Mouse (Mus musculus) B cell, adult 2 months (primary cell): ENCODE measurements around the gene Tcp1.
A peak's percentile ranks its signal among the peaks of the same experiment; 100 is the strongest.
"Not testable (repeated sequence)": the region's sequence is repeated elsewhere in the genome, so short reads cannot be mapped to it uniquely, and the experiment has no call there.

Source experiments
- DNase-seq, 2 experiments: peaks; one replicate each; pipeline ENCODE4 v3.0.0; 2022

Tcp1 gene

DNA sequence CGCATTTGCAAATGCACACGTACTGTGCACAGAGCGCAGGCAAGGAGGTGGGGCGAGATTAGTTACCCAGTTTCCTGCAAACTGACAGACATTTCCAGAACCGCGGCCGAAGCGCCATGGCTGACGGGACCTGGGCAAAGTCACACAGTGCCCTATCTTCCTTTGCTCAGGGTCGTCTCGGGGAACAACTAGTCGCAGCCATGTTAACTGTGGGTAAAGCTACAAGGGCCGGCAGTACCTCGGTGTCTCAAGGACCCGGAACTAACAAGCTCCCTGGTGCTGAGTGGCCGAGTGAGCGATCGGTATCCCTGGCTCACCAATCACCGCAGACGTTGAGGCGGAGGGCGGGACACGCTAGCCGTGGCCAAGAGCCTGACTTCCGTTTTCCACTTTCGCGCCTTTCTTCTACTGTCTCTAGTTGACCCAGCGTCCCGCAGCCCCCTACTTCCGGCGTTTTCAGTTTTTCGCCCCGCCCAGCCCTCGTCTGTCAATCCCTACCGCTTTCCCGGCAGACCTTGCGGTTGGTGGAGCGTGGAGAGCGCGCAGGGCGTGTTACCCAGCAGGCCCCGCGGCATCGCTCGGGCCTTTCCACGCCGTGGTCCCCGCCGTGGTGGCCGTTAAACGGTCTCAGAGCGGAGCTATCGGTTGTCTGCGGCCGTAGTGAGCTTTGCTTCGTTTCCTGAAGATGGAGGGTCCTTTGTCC lies 531 bp downstream of the Tcp1 start, which contains the start of gene Mrpl18:
Mrpl18 (minus strand) TSS at position 465 of the 703 bp plus-strand sequence.
- DNase-seq: peak; percentile 97 to 98

DNA sequence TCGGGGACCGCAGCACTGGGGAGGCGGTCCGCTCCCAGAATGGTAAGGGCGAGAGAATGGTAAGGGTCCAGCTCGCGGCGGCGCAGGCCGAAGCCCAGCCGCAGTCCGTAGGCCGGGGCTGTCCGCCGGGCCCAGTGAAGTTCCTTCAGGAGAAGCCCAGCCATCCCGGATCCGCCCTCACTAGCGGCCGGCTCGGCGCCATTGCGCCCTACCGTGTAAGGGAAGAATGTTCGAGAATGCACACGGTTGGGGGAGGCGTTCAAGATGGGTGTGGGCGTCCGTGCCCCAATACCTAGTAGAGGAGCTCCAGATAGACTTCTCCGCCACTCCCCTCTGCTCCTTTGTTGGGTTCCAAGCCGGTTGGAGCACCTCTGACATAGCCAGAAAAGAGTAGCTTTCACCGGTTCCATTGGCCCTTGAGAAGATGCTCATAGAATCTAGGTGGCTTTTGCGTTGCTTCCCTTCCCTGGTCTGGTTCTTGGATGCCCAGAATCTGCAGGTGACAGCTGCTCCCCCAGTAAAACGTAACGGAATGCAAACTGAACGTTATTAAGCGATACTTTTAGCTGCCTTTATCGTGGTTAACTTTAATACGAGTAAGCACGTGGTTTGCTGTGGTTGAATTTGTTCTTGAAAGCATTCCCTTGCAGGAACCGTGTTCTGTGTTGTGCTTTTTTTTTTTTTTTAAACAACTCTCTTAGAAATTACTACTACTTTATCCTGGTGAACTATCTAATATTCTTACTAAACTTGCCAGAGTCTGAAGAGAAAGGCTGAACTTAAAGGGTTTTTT lies 1.3 kb downstream of the Tcp1 start:
- DNase-seq: peak; percentile 58 to 60

DNA sequence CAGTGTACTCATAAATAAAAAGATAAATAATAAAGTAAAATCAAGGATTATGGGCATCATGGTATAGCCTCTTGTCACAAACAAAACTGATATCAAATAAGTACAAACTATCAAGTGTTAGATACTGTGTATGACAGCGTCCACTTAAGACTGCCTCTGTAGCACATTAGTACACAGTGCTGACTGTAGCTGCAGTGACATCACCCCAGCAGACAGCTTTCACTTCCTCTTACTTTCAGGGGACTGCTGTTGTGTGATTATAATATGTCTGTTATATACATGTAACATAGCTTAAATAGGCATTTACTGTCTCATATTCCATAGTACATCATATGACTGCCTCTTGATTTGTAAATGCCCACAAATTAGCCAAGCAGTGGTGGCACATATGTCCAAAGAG lies 5.6 kb downstream of the Tcp1 start:
- peak; percentile 50 to 66 for DNase-seq

DNA sequence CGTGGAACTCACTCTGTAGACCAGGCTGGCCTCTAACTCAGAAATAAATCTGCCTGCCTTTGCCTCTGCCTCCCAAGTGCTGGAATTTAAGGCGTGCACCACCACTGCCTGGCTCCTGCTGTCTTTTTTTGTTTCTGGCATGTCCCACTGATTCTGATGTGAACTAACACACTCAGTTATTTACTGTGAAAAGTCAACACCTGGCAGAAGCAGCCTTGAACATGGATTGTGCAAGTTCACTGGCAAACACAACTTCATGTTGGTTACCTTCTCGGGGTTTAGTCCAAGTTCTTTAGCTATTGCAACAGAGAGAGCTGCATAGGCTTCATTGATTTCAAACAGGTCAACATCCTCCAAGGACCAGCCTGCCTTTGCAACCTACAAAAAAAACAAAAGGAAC lies 9.5 kb downstream of the Tcp1 start:
- DNase-seq: no peak

DNA sequence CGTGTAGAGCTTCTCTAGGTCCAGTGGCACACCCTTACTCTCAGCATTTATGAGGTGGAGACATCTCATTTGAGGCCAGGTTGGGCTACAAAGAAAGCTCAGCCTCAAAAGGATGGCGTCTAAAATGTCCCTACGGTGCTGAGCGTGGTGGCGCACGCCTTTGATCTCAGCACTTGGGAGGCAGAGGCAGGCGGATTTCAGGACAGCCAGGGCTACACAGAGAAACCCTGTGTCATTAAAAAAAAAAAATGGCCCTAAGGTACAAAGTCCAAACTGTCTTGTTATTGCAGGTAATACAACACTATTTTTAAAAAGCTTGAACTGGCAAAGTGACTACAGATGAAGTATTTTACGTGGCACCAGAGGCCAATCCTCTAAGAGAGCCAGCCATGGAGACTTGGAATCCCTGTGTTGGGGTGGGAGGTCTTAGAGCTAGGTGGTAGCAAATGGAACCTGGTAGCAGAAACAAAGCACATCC lies 10.2 kb downstream of the Tcp1 start:
- no peak for DNase-seq

DNA sequence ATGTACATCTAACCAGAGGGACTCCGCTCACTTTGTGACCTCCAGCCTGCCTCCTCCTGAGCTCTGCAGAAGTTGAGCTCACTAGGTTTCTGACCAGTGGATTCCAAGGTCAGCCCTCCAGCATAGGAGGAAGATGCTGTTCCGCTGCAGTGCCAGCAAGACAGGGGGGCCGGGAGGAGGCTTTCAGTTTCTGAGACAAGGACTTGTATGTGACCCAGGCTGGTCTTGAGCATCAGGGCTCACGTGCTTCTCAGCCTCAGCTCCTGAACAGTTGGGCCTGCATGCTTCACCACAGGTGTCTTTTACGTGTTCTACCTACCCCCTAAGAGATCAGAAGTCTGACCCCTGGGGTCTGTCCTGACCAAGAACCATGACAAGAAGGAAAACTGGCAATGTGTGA lies 16.1 kb downstream of the Tcp1 start:
- not testable (repeated sequence) for DNase-seq

DNA sequence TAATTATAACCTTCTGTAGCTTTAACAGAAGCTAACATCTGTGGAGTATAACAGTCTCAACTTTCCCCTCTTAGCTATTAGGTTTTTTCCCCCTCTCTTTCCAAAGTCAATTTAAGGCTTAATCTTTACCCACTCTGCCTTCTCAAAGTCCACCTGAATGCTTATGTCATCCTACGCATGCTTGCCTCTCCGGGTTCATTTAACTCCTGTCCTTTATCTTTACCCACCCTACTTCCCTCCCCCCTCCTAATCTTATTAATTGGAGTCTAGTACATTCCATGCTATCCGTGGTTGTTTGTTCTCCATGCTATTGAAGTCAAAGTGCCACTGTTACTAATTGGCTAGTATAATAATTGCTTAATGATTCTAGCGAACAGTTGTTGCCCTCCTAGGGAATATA lies 20.2 kb downstream of the Tcp1 start:
- no peak for DNase-seq

DNA sequence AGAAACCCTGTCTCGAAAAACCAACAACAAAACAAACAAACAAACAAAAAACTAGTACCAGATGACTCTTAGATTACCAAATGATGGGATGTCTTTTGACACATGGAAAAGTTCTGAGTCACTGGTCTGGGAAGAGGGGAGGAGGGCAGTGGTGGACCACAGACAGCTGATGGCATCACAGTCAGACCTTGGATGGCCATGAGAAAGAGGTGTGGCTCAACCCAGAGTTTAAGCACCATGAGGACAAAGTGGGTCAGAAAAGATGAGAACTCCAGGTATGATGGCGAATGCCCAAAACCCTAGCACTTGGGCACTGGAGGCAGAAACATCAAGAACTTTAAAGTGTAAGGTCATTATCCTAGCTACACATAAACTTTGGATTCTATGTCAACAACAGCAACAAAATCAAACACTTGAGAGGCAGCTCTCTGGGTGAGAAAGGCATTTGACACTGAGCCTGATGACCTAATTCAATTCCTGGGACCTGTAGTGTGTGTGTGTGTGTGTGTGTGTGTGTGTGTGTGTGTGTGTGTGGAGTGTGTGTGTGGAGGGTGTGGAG lies 22.0 kb downstream of the Tcp1 start:
- no peak for DNase-seq

DNA sequence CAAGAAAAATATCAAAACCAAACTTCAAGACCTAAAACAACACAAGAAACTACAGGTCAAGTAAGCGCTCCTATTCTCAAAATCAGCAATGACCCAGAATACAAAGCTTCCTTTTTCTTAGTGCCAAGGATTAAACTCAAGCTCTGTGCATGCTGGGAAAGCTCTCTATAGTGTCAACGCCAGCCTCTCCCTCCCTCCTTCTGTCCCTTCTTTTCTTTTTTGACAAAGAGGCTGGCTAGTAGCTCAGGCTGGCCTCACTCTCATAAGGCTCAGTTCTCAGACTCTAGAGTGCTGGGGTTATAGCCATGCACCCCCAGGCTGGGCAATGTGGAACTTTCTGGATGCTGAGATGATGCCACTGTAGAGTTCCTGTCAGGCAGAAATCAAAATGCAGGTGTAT lies 22.6 kb downstream of the Tcp1 start:
- DNase-seq: no peak

DNA sequence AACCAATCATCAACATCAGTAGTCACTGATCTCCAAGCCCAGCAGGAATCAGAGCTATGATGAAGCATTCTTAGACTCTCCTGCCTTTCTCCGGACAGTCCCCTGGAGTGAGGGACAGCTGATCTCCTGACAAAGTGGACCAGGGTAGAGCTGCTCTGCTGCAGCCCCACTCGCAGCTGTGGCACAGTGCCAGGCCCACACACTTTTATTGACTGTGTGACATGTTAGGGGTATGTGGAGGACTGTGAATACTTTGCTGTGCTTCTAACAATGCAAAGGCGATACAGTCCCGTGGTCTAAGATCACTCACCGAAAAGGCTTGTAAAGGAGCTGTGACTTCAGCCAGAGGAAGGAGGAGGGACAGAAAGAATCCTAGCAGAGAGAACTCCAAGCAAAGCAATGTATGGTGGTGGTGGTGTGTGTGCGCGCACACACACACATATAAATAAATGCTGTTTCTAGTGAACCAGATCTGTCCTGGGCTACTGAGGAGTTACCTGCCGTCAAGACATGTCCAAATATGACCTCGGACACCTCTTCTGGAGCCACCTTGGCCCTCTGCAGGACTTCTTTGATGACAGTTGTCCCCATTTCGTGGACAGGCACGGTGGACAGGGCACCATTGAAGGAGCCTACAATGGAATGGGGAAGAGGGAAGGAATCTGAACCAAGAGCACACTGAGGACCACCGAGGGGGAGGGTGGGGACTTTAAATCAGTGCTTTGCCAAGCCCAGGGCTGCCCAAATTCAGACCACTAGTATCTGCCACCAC lies 24.1 kb downstream of the Tcp1 start:
- DNase-seq: not testable (repeated sequence)

DNA sequence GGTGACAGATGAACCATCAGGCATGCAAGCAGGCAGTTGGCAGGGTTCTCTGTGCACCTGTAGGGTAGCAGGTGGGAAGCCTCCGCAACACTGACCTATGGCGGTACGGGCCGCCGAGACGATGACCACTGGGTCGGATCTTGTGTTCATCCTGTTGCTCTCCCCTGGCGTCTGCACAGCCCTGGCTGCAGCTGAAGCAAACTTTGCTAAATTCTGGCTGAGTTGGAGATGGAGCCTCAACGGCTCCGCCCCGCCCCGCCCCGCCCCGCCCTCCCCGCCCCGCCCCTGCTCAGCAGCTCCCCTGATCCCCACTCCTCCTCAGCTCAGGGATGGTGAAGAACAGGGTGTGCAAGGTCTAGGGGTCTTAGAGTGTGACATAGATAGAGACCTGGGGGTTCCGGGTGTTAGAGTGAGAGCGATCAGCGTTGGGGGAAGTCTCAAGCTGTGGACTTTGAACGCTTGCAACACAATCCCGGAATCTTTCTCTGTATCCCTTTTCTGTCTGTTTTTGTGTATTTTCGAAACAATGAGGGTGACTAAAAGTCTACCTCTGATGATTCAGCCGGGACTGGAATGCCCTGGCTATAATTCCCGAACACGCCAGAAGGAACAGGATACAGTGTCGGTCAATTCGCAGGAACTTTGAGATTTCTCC lies 24.8 kb downstream of the Tcp1 start, which contains the start of gene Acat3:
Acat3 (minus strand) TSS at position 450 of the 655 bp plus-strand sequence.
- no peak for DNase-seq

DNA sequence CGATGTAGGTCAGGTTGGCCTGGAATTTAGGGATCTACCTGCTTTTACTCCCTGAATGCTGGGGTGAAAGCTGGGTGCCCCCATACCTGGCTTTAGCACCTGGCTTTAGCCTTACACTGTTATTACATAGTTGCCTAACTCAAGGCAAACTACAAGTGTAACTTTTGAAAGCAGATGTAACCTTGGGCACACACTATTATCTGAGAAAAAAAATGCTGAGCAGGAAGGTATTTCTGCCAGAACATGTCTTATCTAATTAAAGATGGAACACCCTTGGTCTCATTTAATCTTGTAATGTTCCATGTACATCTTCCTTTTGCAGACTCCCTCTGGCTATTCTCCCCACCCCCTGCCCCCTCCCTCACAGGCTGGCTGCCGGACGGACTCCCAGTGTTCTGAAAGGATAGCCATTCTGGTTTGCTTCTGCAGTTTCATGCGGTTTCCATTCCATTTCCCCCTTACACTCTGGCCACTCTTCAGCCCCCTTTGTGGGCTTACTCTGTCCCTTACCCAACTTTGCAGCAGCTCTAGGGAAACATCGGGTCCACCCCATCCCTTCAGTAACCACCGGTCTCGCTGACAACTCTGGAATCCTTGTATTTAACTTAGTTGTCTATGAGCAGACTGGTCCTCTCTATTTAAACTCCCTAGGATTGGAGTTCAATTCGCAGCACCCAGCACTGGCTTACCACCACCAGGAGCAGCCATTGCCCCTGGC lies 26.2 kb downstream of the Tcp1 start:
- DNase-seq: no peak

DNA sequence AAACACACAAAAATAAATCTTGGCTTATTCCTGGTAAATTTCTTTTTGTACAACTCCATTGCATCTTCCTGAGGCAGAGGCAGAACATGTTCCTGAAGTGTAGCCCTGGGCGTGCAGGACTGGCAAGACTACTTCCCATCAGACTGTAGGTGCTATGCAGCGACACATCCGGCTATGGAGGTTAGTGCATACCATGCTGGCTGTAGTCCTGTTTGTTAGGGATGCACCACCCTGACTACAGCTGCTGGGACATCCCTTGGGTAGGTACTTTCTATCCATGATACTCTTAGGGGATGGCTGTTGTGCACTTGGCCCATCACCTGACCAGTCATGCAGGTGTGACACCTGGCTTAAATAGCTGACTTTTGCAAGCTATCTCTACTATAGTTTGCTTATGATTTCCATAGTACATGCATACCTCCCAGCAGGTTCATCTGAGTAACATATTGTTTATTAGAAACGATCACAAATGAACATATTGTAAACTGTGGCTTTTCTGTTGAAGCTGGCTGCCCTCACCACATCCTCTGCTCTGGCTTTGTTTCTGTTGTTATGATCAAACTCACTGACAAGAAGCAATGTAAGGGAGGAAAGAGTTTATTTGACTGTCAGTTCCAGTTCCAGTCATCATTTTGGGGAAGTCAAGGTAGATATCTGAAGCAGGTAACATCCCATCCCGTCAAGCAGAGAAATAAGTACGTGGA lies 27.1 kb downstream of the Tcp1 start:
- no peak for DNase-seq

DNA sequence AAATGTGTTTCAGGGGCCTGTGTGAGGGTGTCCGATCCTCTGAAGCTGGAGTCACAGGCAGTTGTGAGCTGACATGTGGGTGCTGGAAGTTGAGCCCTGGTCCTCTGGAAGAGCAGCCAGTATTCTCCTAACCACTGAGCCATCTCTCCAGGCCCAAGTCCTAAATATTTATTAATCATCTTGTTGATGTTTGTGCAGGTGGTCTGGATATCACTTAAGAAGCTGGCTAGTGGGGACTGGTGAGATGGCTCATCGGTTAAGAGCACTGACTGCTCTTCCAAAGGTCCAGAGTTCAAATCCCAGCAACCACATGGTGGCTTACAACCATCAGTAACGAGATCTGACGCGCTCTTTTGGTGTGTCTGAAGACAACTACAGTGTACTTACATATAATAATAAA lies 34.2 kb downstream of the Tcp1 start:
- DNase-seq: no peak

DNA sequence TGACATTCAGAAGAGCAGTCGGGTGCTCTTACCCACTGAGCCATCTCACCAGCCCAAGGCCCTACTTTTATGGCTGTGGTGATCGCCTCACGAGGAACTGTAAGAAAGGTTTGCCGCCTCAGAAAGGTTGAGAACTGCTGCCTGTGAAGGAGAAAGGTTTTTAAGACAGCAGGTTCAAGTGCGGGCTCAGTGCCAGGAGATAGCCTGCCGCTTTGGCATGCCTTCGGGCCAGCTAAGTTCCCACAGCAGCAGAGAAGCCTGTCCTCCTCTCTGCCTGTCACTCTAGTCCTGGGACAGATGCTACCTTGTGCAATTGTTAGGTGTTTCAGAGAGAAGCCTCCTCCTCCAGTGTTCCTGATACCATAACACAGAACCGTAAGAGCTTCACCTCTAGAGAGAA lies 41.2 kb downstream of the Tcp1 start:
- no peak for DNase-seq

DNA sequence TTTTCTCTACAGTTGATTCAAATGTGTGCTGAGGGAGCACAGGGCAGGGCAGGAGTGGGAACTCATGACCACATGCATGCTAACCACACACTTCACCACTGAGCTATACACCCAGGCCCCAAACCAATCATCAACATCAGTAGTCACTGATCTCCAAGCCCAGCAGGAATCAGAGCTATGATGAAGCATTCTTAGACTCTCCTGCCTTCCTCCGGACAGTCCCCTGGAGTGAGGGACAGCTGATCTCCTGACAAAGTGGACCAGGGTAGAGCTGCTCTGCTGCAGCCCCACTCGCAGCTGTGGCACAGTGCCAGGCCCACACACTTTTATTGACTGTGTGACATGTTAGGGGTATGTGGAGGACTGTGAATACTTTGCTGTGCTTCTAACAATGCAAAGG lies 43.9 kb downstream of the Tcp1 start:
- not testable (repeated sequence) for DNase-seq

DNA sequence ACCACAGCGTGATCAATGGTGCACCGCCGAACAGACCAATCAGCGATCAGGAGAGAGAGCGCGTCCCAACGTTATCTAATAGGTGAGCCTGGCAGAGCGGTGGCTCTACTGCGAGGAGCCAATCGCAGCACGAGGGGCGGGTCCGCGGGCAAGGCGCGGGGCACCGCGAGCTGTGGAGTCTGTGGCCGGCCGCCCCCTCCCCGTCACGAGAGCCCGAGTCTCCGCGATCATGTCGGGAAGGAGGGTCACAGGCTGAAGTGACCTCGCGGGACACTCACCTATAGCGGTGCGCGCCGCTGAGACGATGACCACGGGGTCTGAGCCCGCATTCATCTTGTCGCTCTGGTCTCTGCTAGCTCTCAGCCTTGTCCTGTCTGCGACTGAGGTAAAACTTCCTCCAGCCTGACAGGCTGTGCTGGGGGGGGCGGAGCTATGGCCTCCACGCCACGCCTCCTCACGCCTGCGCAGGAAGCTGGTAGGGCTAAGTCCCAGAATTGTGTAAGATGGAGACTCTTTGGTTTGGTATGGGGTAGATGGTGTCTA lies 44.9 kb downstream of the Tcp1 start, which contains the start of gene Acat2:
Acat2 (minus strand) TSS at position 417 of the 543 bp plus-strand sequence.
- peak; percentile 97 to 98 for DNase-seq

DNA sequence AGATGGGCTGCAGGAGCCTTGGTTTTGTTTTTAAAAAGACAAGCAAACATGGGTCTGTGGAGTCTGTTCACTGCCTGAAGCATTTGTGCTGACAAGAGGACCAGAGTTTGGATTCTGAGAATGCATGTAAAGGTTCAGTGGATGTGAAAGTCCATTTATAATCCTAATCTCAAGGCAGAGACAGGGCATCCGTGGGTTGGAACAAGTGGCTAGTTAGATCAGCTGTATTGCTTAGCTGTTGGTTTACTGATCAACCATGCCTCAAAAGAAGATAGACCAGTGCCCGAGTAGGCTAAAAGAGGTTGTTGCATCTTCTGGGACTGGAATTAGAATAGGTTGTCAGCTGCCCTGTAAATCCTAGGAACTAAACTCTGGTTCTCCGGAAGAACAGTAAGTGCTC lies 48.0 kb downstream of the Tcp1 start:
- no peak for DNase-seq

DNA sequence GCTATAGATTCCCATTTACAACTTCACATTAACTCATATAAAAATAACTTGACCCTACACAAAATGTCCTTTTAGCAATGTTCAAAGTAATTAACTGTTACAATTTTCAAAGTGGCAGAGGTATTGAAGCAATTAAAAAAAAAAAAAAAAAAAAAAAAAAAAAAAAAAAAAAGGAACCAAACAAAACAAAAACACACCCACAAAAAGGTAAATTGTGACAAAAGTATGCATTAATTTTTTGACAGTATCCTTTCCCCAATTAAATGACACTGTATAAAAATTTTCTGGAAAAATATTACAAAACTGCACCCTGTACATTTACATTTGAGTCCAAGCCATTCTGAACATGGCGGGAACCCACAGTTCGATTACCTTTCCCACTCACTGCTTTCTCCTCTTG lies 51.7 kb downstream of the Tcp1 start:
- no peak for DNase-seq

DNA sequence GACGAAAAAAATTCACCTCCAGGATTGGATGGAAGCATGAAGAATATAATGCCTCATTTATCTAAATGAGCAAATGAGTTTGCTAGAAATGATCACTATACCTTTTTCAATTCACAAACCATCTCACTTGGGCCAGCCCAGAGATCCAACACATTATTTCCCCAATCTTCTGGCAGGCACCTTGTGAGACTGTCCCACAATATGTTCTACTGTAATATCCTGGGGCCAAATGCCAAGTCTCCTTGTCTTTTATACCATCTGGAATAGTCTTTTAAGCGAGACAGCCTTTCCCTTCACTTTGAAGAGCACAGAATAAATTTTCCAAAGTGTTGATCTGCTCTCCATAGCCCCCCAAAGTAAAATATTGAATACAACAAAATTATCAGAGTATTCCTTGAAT lies 58.4 kb downstream of the Tcp1 start:
- no peak for DNase-seq
